Mouse (Mus musculus) intestine, postnatal 0 days (tissue): Measurements from ENCODE around the gene C87436. TPM values are rescaled to one million over a fixed set of nuclear protein-coding genes. Genes with fewer than 3 reads are reported as not detected.

Experiments
- ATAC-seq: fragments of 200-750 bp; cut with Nextera tagmentation; 2 replicates; pipeline ENCODE4 v1.8.0; 2017; ENCODE audit warnings: mild to moderate bottlenecking, moderate TSS enrichment, moderate library complexity
- H3K27ac ChIP-seq: fragments of 300-500 bp; sonication (generic); 2 replicates; pipeline ENCODE4 v1.5.1; 2014; ENCODE audit warnings: mild to moderate bottlenecking, low read depth, low read length, moderate library complexity
- H3K27me3 ChIP-seq: fragments of 300-500 bp; sonication (generic); replicated peaks from 2 replicates; pipeline ENCODE4 v1.6.1; 2014; ENCODE audit warnings: low read length, mixed read lengths; ENCODE audit not compliant: control insufficient read depth, insufficient read depth
- H3K36me3 ChIP-seq: fragments of 300-500 bp; sonication (generic); 2 replicates; pipeline ENCODE4 v1.6.1; 2014; ENCODE audit warnings: mild to moderate bottlenecking, moderate library complexity; ENCODE audit not compliant: control insufficient read depth, insufficient read depth
- H3K4me1 ChIP-seq: fragments of 300-500 bp; sonication (generic); replicated peaks from 2 replicates; pipeline ENCODE4 v1.6.1; 2014; ENCODE audit warnings: antibody characterized with exemption, low read length, mixed read lengths; ENCODE audit not compliant: control insufficient read depth, insufficient read depth
- H3K4me2 ChIP-seq: fragments of 300-500 bp; sonication (generic); replicated peaks from 2 replicates; pipeline ENCODE4 v1.6.1; 2014; ENCODE audit warnings: low read depth, mild to moderate bottlenecking, moderate library complexity
- H3K4me3 ChIP-seq: fragments of 300-500 bp; sonication (generic); 2 replicates; pipeline ENCODE4 v1.5.1; 2014; ENCODE audit warnings: low read depth, low read length
- H3K9ac ChIP-seq: fragments of 300-500 bp; sonication (generic); 2 replicates; pipeline ENCODE4 v1.6.1; 2014; ENCODE audit warnings: mild to moderate bottlenecking, low read depth, low read length
- H3K9me3 ChIP-seq: fragments of 300-500 bp; sonication (generic); 2 replicates; pipeline ENCODE4 v1.6.1; 2016; ENCODE audit warnings: mixed run types; ENCODE audit not compliant: control insufficient read depth
- CTCF ChIP-seq: sonication (generic); IDR thresholded peaks from 2 replicates; pipeline ENCODE4 v1.5.1; 2016; ENCODE audit warnings: low read depth, mild to moderate bottlenecking, control low read depth, antibody characterized with exemption, moderate library complexity
- WGBS: fragments of 180-500 bp; shearing (Covaris S2); extraction: QIAGEN DNeasy Blood & Tissue Kit; methylation state at CpG from one replicate; pipeline ENCODE4 v1.1.7; 2014; 5-methylcytosine and 5-hydroxymethylcytosine counted together
- polyA plus RNA-seq: library from polyadenylated mRNA; unstranded; fragments of >200 nt; fragmentation: Nextera tagmentation; extraction: Ambion mirVana; gene quantifications from 2 replicates; pipeline ENCODE4 v1.2.1, GENCODE M21; 2015

The C87436 gene
- polyA plus RNA-seq, 1 experiment from 2014 or later, result 12.8 TPM

GRCm38 (mm10) chr6:86499571-86500109, 61.5 kb downstream of the C87436 start:
- Histone ChIP-seq H3K9me3 (no peaks in the 10 kb centered on the region), H3K27ac (peak overlapping the region; percentile 72), H3K4me1 (peaks cover 10% of the 10 kb centered on the region; the same call in 1 of the 2 replicates), H3K4me3 (no peak overlapping the region), H3K36me3 (no peaks in the 10 kb centered on the region), H3K9ac (no peak overlapping the region), H3K4me2 (peak overlapping the region; percentile 14), H3K27me3 (no peaks in the 10 kb centered on the region)
- ATAC-seq, result peak; percentile 62
- 38% methylated on average over 5 of the region's 5 CpGs for WGBS
- TF ChIP-seq CTCF, result no peak

GRCm38 (mm10) chr6:86503513-86503912, 65.3 kb downstream of the C87436 start:
- ATAC-seq, result no peak
- no peaks in the 10 kb centered on the region for H3K9me3 ChIP-seq
- H3K36me3 ChIP-seq, result no peaks in the 10 kb centered on the region
- H3K4me3 ChIP-seq, result no peak overlapping the region
- TF ChIP-seq CTCF, result no peak
- no peak overlapping the region for H3K4me2 ChIP-seq
- no peaks in the 10 kb centered on the region for H3K27me3 ChIP-seq
- H3K27ac ChIP-seq, result no peak overlapping the region
- no peak overlapping the region for H3K9ac ChIP-seq
- H3K4me1 ChIP-seq, result no peaks in the 10 kb centered on the region
- WGBS, result 88% methylated on average over 4 of the region's 4 CpGs

- TF ChIP-seq CTCF, result no peak
- no peak overlapping the region for H3K4me2 ChIP-seq
- H3K4me3 ChIP-seq, result no peak overlapping the region
- no peak overlapping the region for H3K9ac ChIP-seq
- no peaks in the 10 kb centered on the region for H3K27me3 ChIP-seq
- no peak overlapping the region for H3K27ac ChIP-seq
- 56% methylated on average over 7 of the region's 7 CpGs for WGBS
- H3K9me3 ChIP-seq, result no peaks in the 10 kb centered on the region
- H3K4me1 ChIP-seq, result no peaks in the 10 kb centered on the region
- no peaks in the 10 kb centered on the region for H3K36me3 ChIP-seq
- no peak for ATAC-seq
These were observed 67.5 kb downstream of the C87436 start for GRCm38 (mm10) chr6:86505671-86506070.

GRCm38 (mm10) chr6:86506309-86506708, 68.1 kb downstream of the C87436 start:
- Histone ChIP-seq H3K36me3 (no peaks in the 10 kb centered on the region), H3K4me1 (no peaks in the 10 kb centered on the region), H3K4me2 (no peak overlapping the region), H3K27me3 (no peaks in the 10 kb centered on the region), H3K9ac (no peak overlapping the region), H3K4me3 (no peak overlapping the region), H3K27ac (no peak overlapping the region), H3K9me3 (no peaks in the 10 kb centered on the region)
- ATAC-seq, result no peak
- WGBS, result 79% methylated on average over 3 of the region's 3 CpGs
- TF ChIP-seq CTCF, result no peak

GRCm38 (mm10) chr6:86507116-86507515, 68.9 kb downstream of the C87436 start:
- Histone ChIP-seq H3K27me3 (no peaks in the 10 kb centered on the region), H3K4me2 (no peak overlapping the region), H3K36me3 (no peaks in the 10 kb centered on the region), H3K4me3 (no peak overlapping the region), H3K27ac (no peak overlapping the region), H3K4me1 (no peaks in the 10 kb centered on the region), H3K9me3 (no peaks in the 10 kb centered on the region), H3K9ac (no peak overlapping the region)
- ATAC-seq, result no peak
- TF ChIP-seq CTCF, result no peak

GRCm38 (mm10) chr6:86508736-86509135, 70.6 kb downstream of the C87436 start:
- H3K27me3 ChIP-seq, result no peaks in the 10 kb centered on the region
- TF ChIP-seq CTCF, result no peak
- ATAC-seq, result no peak
- H3K4me3 ChIP-seq, result no peak overlapping the region
- no peaks in the 10 kb centered on the region for H3K4me1 ChIP-seq
- H3K4me2 ChIP-seq, result no peak overlapping the region
- H3K36me3 ChIP-seq, result no peaks in the 10 kb centered on the region
- 80% methylated on average over 3 of the region's 3 CpGs for WGBS
- H3K27ac ChIP-seq, result no peak overlapping the region
- H3K9me3 ChIP-seq, result no peaks in the 10 kb centered on the region
- no peak overlapping the region for H3K9ac ChIP-seq
